Mouse (Mus musculus) C2C12 (cell line): Measurements from ENCODE around the gene Ado.

Experiments used
- CEBPB ChIP-seq: IDR thresholded peaks from one replicate; pipeline ENCODE4 v1.6.1; 2011; ENCODE audit warnings: low read depth, mild to moderate bottlenecking, control low read depth, moderate library complexity
- CTCF ChIP-seq: IDR thresholded peaks from one replicate; pipeline ENCODE4 v1.5.1; 2011; ENCODE audit not compliant: control insufficient read depth, insufficient read depth, insufficient read length
- MYOG ChIP-seq: IDR thresholded peaks from one replicate; pipeline ENCODE4 v1.6.1; 2011; ENCODE audit not compliant: control insufficient read depth, insufficient read length; ENCODE audit errors: extremely low read depth

GRCm38 (mm10) chr10:67524130-67524529, 24.6 kb downstream of the Ado start:
- TF ChIP-seq CEBPB, result no peak
- TF ChIP-seq CTCF, result no peak
- TF ChIP-seq MYOG, result no peak
